Mouse (Mus musculus) cerebellum, adult 2 months (tissue): ENCODE measurements at regions not wholly inside any gene's neighbourhood (a gene's known extent, or its start where the extent isn't known, plus 50 kb on each side); places are given as distances from the start of the nearest gene placed in this dataset.

Source experiments
- DNase-seq, 2 experiments: peaks; one replicate each; pipeline ENCODE4 v3.0.0; 2021
- H3K27ac ChIP-seq: fragments of 200-500 bp; 2 replicates; pipeline ENCODE4 v1.5.1; 2012; ENCODE audit warnings: low read length, control low read depth, inconsistent platforms; ENCODE audit not compliant: insufficient read depth
- H3K27me3 ChIP-seq: fragments of 200-500 bp; 2 replicates; pipeline ENCODE4 v1.6.1; 2012; ENCODE audit warnings: inconsistent platforms, mild to moderate bottlenecking, low read length, moderate library complexity; ENCODE audit not compliant: control insufficient read depth, insufficient read depth
- H3K4me1 ChIP-seq: fragments of 200-500 bp; 2 replicates; pipeline ENCODE4 v1.6.1; 2011; ENCODE audit warnings: low read length; ENCODE audit not compliant: control insufficient read depth, insufficient read depth
- H3K4me3 ChIP-seq: fragments of 200-500 bp; replicated peaks from 2 replicates; pipeline ENCODE3; 2011; ENCODE audit warnings: mild to moderate bottlenecking, low read depth, low read length, control low read depth; ENCODE audit not compliant: insufficient read depth
- CTCF ChIP-seq: fragments of 200-500 bp; IDR thresholded peaks from 2 replicates; pipeline ENCODE4 v1.5.1; 2011; ENCODE audit warnings: low read depth, mild to moderate bottlenecking, control low read depth, low read length, moderate library complexity, borderline replicate concordance; ENCODE audit not compliant: insufficient read depth
- POLR2A ChIP-seq: fragments of 200-500 bp; IDR thresholded peaks from 2 replicates; pipeline ENCODE4 v1.6.1; 2011; ENCODE audit warnings: low read length, control low read depth, borderline replicate concordance; ENCODE audit not compliant: insufficient read depth
- WGBS: fragments of 180-500 bp; shearing (Covaris S2); methylation state at CpG from one replicate; pipeline ENCODE4 v1.1.7; 2018; 5-methylcytosine and 5-hydroxymethylcytosine counted together

DNA sequence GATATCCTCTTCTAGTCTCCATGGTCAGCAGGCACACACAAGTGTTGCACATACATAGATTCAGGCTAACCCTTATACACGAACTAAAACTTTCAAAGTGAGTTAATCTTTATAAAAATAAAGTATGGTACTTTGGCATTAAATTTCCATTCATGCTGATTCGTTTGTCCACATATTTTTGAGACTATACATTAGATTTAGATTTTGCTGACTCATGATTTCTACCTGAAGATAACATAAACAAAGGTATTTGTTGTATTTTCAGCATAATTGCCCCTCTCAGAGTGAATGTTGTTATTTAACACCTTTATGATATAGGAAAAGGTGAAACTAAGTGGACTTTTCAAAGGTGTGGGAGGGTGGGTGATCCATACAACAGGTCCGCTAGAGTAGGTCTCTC, 277.2 kb downstream of the Satb1 start:
- DNase-seq: no peak
- Histone ChIP-seq H3K27ac (no peak overlapping the region), H3K4me3 (no peak overlapping the region), H3K4me1 (no peaks in the 10 kb centered on the region), H3K27me3 (no peaks in the 10 kb centered on the region)
- WGBS: 81% methylated on average over 3 of the region's 3 CpGs
- no peak for TF ChIP-seq CTCF
- no peak for TF ChIP-seq POLR2A

DNA sequence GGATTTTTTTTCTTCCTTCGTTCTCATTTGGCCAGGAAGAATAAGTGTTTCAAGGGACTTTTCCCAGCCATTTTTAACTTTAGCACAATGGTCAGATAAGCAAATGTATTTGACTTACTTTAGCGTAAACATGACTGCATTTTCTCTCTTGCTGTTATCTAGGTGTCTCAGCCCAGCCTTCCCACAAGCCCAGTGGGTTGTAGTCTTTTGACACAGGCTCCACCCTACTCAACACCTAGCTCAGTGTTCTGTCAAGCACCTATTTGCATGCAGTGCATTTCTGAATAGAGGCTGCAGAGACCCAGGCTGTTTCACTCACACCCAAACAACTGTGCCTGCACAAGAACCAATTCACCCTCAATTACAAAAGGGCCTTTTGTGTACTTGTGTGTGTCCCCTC, 278.6 kb downstream of the Satb1 start:
- DNase-seq: no peak
- TF ChIP-seq POLR2A: no peak
- no peak for TF ChIP-seq CTCF
- H3K27ac ChIP-seq: no peak overlapping the region

GRCm38 (mm10) chr17:51552277-51553015, 280.6 kb downstream of the Satb1 start:
- H3K4me1 ChIP-seq: no peaks in the 10 kb centered on the region
- 92% methylated on average over 5 of the region's 5 CpGs for WGBS
- H3K27ac ChIP-seq: no peak overlapping the region
- no peak for DNase-seq
- no peak overlapping the region for H3K4me3 ChIP-seq
- no peaks in the 10 kb centered on the region for H3K27me3 ChIP-seq
- no peak for TF ChIP-seq POLR2A
- TF ChIP-seq CTCF: no peak

More for the DNA sequence above, 278.6 kb downstream of the Satb1 start:
- WGBS: 90% methylated on average over 2 of the region's 2 CpGs
- H3K27me3 ChIP-seq: no peaks in the 10 kb centered on the region
- no peaks in the 10 kb centered on the region for H3K4me1 ChIP-seq
- no peak overlapping the region for H3K4me3 ChIP-seq

DNA sequence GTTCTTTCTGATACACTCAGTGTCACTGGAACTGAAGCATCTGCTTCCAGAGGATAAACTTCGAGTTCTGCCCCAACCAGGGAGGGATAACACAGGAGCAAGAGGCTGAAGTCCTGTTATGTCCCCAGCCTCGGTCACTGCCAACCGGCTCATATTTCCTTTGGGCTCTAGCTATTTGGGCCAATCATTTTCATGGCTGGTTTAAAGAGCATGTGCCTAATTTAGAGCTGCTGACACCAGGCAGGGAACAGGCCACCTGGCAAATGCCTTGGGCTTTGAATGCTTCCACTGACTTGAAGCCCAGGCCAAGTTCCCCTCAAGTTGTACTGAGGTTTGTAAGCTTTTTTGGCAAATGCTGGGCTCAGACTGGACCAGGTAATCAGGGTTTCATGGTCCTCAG, 286.1 kb downstream of the Satb1 start:
- H3K4me1 ChIP-seq: no peaks in the 10 kb centered on the region
- no peaks in the 10 kb centered on the region for H3K27me3 ChIP-seq
- peak; percentile 15 to 42 for DNase-seq
- H3K4me3 ChIP-seq: no peak overlapping the region
- 11% methylated on average over 3 of the region's 3 CpGs for WGBS
- H3K27ac ChIP-seq: no peak overlapping the region
- TF ChIP-seq CTCF (no peak), POLR2A (no peak)

DNA sequence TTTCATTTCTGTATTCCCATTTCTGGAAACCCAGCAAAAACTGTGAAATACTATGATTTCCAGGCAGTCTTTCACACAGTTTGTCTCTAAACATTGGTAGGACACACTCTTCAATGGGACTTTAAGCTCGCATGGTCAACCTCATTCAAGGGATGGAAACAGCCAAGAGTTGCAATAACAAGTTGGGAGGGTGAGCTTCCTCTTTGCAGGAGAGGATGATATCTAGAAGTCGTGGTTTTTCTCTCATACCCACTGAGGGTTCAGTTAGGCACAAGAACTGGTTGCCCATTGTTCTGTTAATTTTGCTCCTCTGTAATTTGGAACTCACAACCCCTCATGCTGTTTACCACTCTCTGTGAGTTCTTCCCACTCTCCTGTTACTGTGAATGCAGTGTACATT, 290.5 kb downstream of the Satb1 start:
- no peaks in the 10 kb centered on the region for H3K4me1 ChIP-seq
- 69% methylated on average over 2 of the region's 2 CpGs for WGBS
- no peak for DNase-seq
- TF ChIP-seq POLR2A: no peak
- TF ChIP-seq CTCF: no peak
- H3K27ac ChIP-seq: no peak overlapping the region
- H3K27me3 ChIP-seq: no peaks in the 10 kb centered on the region
- H3K4me3 ChIP-seq: no peak overlapping the region

GRCm38 (mm10) chr17:51534678-51535077, 298.4 kb downstream of the Satb1 start:
- Histone ChIP-seq H3K27me3 (no peaks in the 10 kb centered on the region), H3K4me1 (no peaks in the 10 kb centered on the region), H3K27ac (no peak overlapping the region), H3K4me3 (no peak overlapping the region)
- WGBS: 21% methylated on average over 10 of the region's 10 CpGs
- DNase-seq: no peak
- no peak for TF ChIP-seq POLR2A
- no peak for TF ChIP-seq CTCF

- Histone ChIP-seq H3K4me1 (no peaks in the 10 kb centered on the region), H3K27me3 (no peaks in the 10 kb centered on the region), H3K4me3 (no peak overlapping the region), H3K27ac (no peak overlapping the region)
- TF ChIP-seq POLR2A (no peak), CTCF (no peak)
- DNase-seq: no peak
- 29% methylated on average over 14 of the region's 14 CpGs for WGBS
Measured at GRCm38 (mm10) chr17:51534270-51534669, 298.8 kb downstream of the Satb1 start.

GRCm38 (mm10) chr17:51528161-51528560, 304.9 kb downstream of the Satb1 start:
- 94% methylated on average over 3 of the region's 3 CpGs for WGBS

GRCm38 (mm10) chr17:51526881-51527280, 306.2 kb downstream of the Satb1 start:
- no peak for DNase-seq
- WGBS: 74% methylated on average over 7 of the region's 7 CpGs
- H3K27me3 ChIP-seq: no peaks in the 10 kb centered on the region
- H3K27ac ChIP-seq: no peak overlapping the region
- no peak overlapping the region for H3K4me3 ChIP-seq
- no peaks in the 10 kb centered on the region for H3K4me1 ChIP-seq
- TF ChIP-seq POLR2A (no peak), CTCF (no peak)

More at GRCm38 (mm10) chr17:51528161-51528560, 304.9 kb downstream of the Satb1 start:
- no peak overlapping the region for H3K27ac ChIP-seq
- H3K27me3 ChIP-seq: no peaks in the 10 kb centered on the region
- no peaks in the 10 kb centered on the region for H3K4me1 ChIP-seq
- no peak for TF ChIP-seq CTCF
- TF ChIP-seq POLR2A: no peak
- no peak overlapping the region for H3K4me3 ChIP-seq
- DNase-seq: no peak
